Mouse (Mus musculus): ENCODE results near the gene Snrpf.

GRCm38 (mm10) chr10:93624151-93624550, 34.6 kb upstream of the Snrpf start:
- no peak for TF ChIP-seq CTCF (IDR thresholded peaks at IDR 0.05; ENCODE audit: borderline replicate concordance, insufficient read depth, low read length)
- TF ChIP-seq POLR2A (IDR thresholded peaks at IDR 0.05; ENCODE audit: low read depth, low read length), result no peak

Data from embryonic fibroblast, embryonic 13.5 days (primary cell).